Mouse (Mus musculus) midbrain, postnatal 0 days (tissue): Measurements from ENCODE around the gene Ube4a. TPM values are rescaled to one million over a fixed set of nuclear protein-coding genes. Genes with fewer than 3 reads are reported as not detected.
A peak's percentile ranks its signal among the peaks of the same experiment; 100 is the strongest.

Source experiments
- ATAC-seq: fragments of 200-750 bp; cut with Nextera tagmentation; 2 replicates; pipeline ENCODE4 v1.8.0; 2017; ENCODE audit warnings: moderate number of reproducible peaks, mild to moderate bottlenecking, moderate TSS enrichment, moderate library complexity; ENCODE audit not compliant: low FRiP score
- DNase-seq: peaks from one replicate; pipeline ENCODE4 v3.0.0-alpha.2; 2015; ENCODE audit warnings: low spot score
- H3K27ac ChIP-seq: fragments of 300-500 bp; sonication (generic); 2 replicates; pipeline ENCODE4 v1.5.1; 2014; ENCODE audit warnings: low read depth, mild to moderate bottlenecking, low read length, mixed read lengths
- H3K27me3 ChIP-seq: fragments of 300-500 bp; sonication (generic); 2 replicates; pipeline ENCODE4 v1.6.1; 2014; ENCODE audit warnings: low read length, control low read depth, mixed read lengths; ENCODE audit not compliant: insufficient read depth
- H3K36me3 ChIP-seq: fragments of 300-500 bp; sonication (generic); 2 replicates; pipeline ENCODE4 v1.6.1; 2014; ENCODE audit warnings: low read length, control low read depth, mixed read lengths; ENCODE audit not compliant: insufficient read depth
- H3K4me1 ChIP-seq: fragments of 300-500 bp; sonication (generic); 2 replicates; pipeline ENCODE4 v1.6.1; 2014; ENCODE audit warnings: mild to moderate bottlenecking, control low read depth, antibody characterized with exemption, low read length, mixed read lengths; ENCODE audit not compliant: insufficient read depth
- H3K4me2 ChIP-seq: fragments of 300-500 bp; sonication (generic); 2 replicates; pipeline ENCODE4 v1.6.1; 2014; ENCODE audit warnings: low read depth, mild to moderate bottlenecking, low read length, mixed read lengths; ENCODE audit not compliant: poor library complexity, severe bottlenecking
- H3K4me3 ChIP-seq: fragments of 300-500 bp; sonication (generic); 2 replicates; pipeline ENCODE4 v1.5.1; 2014; ENCODE audit warnings: low read depth, mild to moderate bottlenecking, low read length, moderate library complexity
- H3K9ac ChIP-seq: fragments of 300-500 bp; sonication (generic); replicated peaks from 2 replicates; pipeline ENCODE4 v1.6.1; 2014; ENCODE audit warnings: mild to moderate bottlenecking, low read length, moderate library complexity, mixed read lengths; ENCODE audit not compliant: poor library complexity, severe bottlenecking
- H3K9me3 ChIP-seq: fragments of 300-500 bp; sonication (generic); 2 replicates; pipeline ENCODE4 v1.6.1; 2016; ENCODE audit warnings: low read length, control low read depth
- CTCF ChIP-seq: IDR thresholded peaks from 2 replicates; pipeline ENCODE4 v1.5.1; 2016; ENCODE audit warnings: antibody characterized with exemption, mild to moderate bottlenecking
- WGBS: fragments of 180-500 bp; shearing (Covaris S2); extraction: QIAGEN DNeasy Blood & Tissue Kit; methylation state at CpG from one replicate; pipeline ENCODE4 v1.1.7; 2014; 5-methylcytosine and 5-hydroxymethylcytosine counted together
- polyA plus RNA-seq: library from polyadenylated mRNA; unstranded; fragments of >200 nt; fragmentation: Nextera tagmentation; extraction: Ambion mirVana; gene quantifications from 2 replicates; pipeline ENCODE4 v1.2.1, GENCODE M21; 2015
- total RNA-seq: library from RNA; depleted of rRNA; stranded (reverse); fragments of >200 nt; gene quantifications from 2 replicates; pipeline ENCODE4 v1.2.3, GENCODE M21; 2014

Gene Ube4a
- total and polyA plus RNA-seq, 2 experiments from 2014 or later, result 26.7 to 51.9 TPM

DNA sequence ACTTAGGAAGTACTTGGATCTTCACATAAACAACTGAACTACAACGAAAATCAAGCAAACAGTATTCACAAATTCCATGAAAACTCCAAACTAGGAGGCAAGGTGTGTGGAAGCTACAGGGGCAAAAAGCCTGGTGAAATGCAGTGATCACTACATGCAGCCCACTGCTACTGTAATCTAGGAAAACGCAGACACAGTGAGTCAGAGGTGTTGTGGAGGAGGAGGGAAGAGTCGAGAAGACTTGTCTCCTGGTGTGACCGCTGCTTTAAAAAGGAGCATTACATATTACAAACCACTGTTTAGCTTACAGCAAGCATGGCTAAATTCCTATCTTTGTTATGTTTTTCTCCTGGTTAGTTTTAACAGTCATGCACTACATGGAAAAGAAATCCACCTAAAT is 54.0 kb downstream of the Ube4a start:
- WGBS, result 95% methylated on average over 4 of the region's 4 CpGs

DNA sequence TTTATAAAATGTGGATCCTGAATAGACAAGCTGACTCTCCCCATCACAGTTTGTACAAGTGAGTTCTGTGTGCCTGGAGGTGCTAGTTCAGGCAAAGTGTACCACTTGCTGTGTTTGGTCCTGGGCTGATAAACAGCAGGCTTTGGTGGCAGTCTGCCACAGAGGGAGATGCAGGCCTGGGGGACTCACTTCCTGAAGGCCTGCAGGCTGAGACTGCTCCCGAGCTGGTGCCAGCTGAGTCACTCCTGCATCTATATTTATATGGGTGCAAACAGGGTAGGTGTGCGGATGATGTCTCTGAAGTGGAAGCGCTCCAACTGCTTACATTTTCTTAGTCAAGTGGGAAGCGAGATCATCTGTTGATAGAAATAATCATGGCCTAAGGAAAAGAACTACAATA is 59.8 kb downstream of the Ube4a start:
- no peak for DNase-seq
- peaks cover 3% of the 10 kb centered on the region; the same call in 1 of the 2 replicates for H3K36me3 ChIP-seq
- no peak for ATAC-seq
- WGBS, result 81% methylated on average over 4 of the region's 4 CpGs
- TF ChIP-seq CTCF, result no peak
- H3K4me2 ChIP-seq, result no peak overlapping the region
- no peaks in the 10 kb centered on the region for H3K4me1 ChIP-seq
- H3K27ac ChIP-seq, result no peak overlapping the region
- H3K27me3 ChIP-seq, result no peaks in the 10 kb centered on the region
- no peak overlapping the region for H3K4me3 ChIP-seq
- H3K9me3 ChIP-seq, result no peaks in the 10 kb centered on the region
- H3K9ac ChIP-seq, result no peak overlapping the region

More for the DNA sequence above, 54.0 kb downstream of the Ube4a start:
- H3K4me3 ChIP-seq, result no peak overlapping the region
- H3K27me3 ChIP-seq, result no peaks in the 10 kb centered on the region
- H3K9me3 ChIP-seq, result no peaks in the 10 kb centered on the region
- no peak overlapping the region for H3K4me2 ChIP-seq
- TF ChIP-seq CTCF, result no peak
- H3K36me3 ChIP-seq, result peaks cover 10% of the 10 kb centered on the region
- no peak overlapping the region for H3K27ac ChIP-seq
- ATAC-seq (no peak), DNase-seq (no peak)
- H3K4me1 ChIP-seq, result no peaks in the 10 kb centered on the region
- H3K9ac ChIP-seq, result no peak overlapping the region

DNA sequence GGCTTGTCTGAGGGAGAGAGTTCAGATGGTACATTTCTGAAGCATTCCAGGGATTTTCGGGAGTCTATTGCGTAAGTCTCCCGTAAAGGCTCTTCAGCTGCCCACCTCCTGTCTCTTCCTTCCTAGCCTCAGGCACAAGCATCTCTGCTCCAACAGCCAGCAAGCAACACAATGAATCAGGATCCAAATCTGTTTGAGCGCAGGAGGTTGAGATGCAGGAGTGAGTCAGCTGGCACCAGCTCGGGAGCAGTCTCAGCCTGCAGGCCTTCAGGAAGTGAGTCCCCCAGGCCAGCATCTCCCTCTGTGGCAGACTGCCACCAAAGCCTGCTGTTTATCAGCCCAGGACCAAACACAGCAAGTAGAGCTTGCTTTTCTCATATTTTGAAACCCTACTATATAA is 60.4 kb downstream of the Ube4a start:
- Histone ChIP-seq H3K9me3 (no peaks in the 10 kb centered on the region), H3K4me3 (no peak overlapping the region), H3K4me2 (no peak overlapping the region), H3K9ac (no peak overlapping the region), H3K36me3 (no peaks in the 10 kb centered on the region), H3K27me3 (no peaks in the 10 kb centered on the region), H3K4me1 (no peaks in the 10 kb centered on the region), H3K27ac (no peak overlapping the region)
- WGBS, result 62% methylated on average over 5 of the region's 5 CpGs
- no peak for ATAC-seq
- DNase-seq, result peak; percentile 19
- no peak for TF ChIP-seq CTCF

DNA sequence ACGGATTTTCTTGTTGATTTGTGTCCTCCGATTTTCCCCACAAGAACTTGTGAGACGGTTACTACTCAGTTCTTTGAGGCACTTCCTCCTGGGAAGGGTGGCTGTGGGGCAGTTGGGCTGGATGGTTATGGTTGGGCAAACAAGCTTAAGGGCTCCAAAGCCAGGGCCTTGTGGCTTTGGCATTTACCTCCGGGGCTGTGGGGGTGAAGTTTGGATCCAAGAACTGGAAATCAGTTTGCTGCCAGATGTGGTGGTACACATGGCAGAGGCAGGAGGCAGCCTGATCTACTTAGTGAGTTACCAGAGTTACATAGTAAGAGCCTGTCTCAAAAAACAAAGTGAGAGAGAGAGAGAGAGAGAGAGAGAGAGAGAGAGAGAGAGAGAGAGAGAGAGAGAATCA is 61.5 kb downstream of the Ube4a start:
- Histone ChIP-seq H3K4me1 (no peaks in the 10 kb centered on the region), H3K9ac (no peak overlapping the region), H3K27me3 (no peaks in the 10 kb centered on the region), H3K4me3 (no peak overlapping the region), H3K36me3 (no peaks in the 10 kb centered on the region), H3K4me2 (no peak overlapping the region), H3K9me3 (no peaks in the 10 kb centered on the region), H3K27ac (no peak overlapping the region)
- DNase-seq (no peak), ATAC-seq (no peak)
- no peak for TF ChIP-seq CTCF
- 89% methylated on average over 4 of the region's 4 CpGs for WGBS

DNA sequence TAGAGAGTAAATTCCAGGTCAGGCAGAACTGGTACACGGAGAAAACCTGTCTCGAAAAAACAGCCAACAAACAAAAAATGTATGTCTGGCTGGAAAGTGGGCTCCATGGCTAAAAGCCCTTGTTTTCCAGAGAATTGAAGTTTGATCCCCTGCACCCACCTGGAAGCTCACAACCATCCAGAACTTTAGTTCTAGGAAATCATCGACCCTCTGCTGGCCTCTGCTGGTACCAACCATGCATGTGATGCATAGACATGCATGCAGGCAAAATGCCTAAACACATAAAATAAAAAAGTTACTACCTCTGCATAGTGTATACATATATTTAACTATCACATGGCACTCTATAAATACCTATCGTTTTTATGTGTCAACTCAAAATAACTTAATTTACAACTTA is 65.0 kb downstream of the Ube4a start:
- Histone ChIP-seq H3K27ac (no peak overlapping the region), H3K9ac (no peak overlapping the region), H3K9me3 (no peaks in the 10 kb centered on the region), H3K4me1 (no peaks in the 10 kb centered on the region), H3K36me3 (no peaks in the 10 kb centered on the region), H3K27me3 (no peaks in the 10 kb centered on the region), H3K4me2 (no peak overlapping the region), H3K4me3 (no peak overlapping the region)
- no peak for ATAC-seq
- TF ChIP-seq CTCF, result 0 out of 2 replicates have a peak, but pooled peaks have one; percentile 27
- WGBS, result 66% methylated on average over 4 of the region's 4 CpGs
- DNase-seq, result no peak

DNA sequence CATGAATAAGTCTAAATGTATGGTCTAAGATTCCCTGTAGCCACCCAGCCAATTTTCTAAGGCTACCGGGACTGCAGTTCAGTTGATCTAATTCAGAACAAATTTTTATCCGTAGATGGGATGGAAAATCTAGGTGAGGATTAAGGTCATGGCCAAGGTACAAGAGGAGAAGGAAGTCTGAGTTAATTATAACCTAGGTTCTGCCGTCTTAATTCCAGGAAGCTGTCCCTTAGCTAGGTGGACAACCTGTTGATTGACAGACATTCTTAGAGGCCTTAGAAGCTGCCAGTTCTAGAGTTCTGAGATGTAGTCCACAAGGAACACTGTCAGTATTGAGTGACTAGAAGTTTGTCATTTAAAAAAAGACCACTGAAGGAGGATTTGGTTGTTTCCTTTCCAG is 65.7 kb downstream of the Ube4a start:
- Histone ChIP-seq H3K4me3 (no peak overlapping the region), H3K27me3 (no peaks in the 10 kb centered on the region), H3K4me1 (no peaks in the 10 kb centered on the region), H3K27ac (no peak overlapping the region), H3K9me3 (no peaks in the 10 kb centered on the region), H3K9ac (no peak overlapping the region), H3K4me2 (no peak overlapping the region), H3K36me3 (no peaks in the 10 kb centered on the region)
- WGBS, result 82% methylated on average over 3 of the region's 3 CpGs
- no peak for TF ChIP-seq CTCF
- ATAC-seq (no peak), DNase-seq (no peak)
